Mouse (Mus musculus) cerebellum, postnatal 25 days (tissue): ENCODE measurements around the gene Foxj1.

Experiments
- DNase-seq, 2 experiments: peaks; one replicate each; pipeline ENCODE4 v3.0.0; 2021; ENCODE audit warnings: mixed read lengths in 2 of 2

Foxj1 gene

DNA sequence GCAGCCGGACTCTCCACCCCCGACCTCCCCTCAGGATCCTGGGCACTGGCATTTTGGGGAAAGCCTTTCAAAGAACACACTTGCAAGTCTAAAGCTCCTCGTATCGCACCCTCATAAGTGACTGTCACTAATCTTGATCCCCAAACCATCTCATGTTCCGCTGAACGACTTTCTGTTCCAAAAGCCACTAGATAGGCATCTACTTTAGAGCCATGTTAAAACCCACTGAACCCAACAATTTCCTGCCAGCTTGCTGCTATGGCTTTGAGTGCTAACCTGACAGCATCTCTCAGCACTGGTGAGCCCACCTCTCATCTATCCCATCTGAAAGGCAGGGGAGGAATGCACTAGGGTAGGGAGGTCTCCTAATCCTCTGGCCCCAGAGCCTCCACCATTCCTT lies 2.3 kb upstream of the Foxj1 start:
- no peak for DNase-seq

DNA sequence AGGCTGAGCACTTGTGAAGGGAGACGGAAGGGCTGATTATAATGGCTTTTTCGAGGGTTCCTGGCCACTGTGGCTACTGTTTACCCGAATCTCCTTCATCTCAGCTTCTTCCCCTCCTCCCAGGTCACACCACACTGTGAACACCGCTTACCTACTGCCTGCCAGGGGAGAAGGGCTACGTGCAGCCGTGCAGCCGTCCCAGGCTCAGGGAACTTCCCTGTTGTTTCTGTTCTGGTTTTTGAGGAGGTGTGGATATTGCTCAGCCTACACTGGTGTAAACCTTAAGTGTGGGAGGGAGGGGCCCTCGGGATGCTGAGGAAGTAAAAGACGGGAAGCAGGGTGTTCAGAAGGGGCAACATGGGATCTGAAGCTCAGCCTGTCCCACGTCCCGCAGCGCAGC lies 1.8 kb upstream of the Foxj1 start:
- no peak for DNase-seq

- DNase-seq = no peak
Observed at GRCm38 (mm10) chr11:116336393-116336792, 1.2 kb upstream of the Foxj1 start.

DNA sequence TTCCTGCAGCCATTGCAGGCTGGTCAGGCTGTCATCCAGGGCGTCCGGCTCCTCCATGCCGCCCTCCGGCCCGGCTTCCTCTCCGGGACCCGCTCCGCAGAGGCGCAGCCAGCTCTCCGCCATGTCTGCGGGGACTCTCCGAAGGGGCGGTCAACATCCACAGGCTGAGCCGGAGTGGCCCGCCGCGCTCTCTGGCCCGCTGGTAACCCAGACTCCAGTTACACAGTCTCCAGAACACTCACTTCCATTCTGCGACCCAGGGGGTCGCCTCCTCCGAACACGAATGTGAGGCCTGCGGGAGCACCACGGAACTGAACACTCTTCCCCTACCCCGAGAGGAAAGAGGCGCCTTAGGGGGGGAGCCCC lies 799 bp downstream of the Foxj1 start:
- DNase-seq = no peak

DNA sequence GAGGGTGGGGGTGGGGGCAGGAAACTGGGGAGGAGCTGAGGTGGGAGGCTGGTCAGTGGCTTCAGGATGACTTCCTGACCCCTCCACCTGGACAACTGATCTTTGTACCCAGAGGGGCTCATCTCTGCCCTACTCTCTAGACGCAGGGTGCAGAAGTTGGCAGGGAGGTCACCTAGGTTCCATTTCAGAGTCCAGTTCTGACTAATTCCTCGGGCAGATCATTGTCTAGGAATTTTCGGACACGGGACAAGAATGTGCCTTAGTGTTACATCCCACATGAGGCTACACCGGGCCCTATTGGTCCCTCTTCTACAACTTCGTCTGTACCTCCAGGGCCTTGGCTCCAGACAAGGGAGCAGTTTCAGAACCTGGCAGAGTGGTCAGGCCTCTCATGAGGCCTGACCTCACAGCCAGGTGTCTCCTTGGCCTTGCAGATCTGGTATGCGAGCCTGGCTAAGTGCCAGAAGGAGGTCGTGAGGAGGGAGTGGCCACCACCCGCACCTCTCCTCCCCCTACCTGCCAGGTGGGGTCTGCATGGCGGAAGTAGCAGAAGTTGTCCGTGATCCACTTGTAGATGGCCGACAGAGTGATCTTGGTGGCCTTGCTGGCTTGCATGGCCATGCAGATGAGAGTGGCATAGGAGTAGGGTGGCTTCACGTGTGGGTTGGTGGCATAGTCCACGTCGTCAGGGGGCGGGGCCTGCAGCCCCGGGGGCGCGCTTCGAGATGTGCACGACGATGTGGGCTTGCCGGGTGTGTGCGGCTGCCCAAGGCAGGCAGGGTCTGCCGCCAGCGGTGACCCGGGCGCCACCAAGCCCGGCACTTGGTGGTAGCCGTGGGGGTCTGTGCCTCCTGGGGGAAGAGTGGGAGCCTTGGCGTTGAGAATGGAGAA lies 1.4 kb downstream of the Foxj1 start:
- peak in 1 of 2 experiments; percentile 26 for DNase-seq

GRCm38 (mm10) chr11:116332983-116333270 lies 2.3 kb downstream of the Foxj1 start:
- no peak for DNase-seq

GRCm38 (mm10) chr11:116332232-116332982 lies 2.8 kb downstream of the Foxj1 start:
- DNase-seq = peak in 1 of 2 experiments; percentile 49

- no peak for DNase-seq
Observed at GRCm38 (mm10) chr11:116330211-116330518, 5.0 kb downstream of the Foxj1 start.

- peak in 1 of 2 experiments; percentile 54 for DNase-seq
Observed at GRCm38 (mm10) chr11:116329314-116330210, 5.6 kb downstream of the Foxj1 start.

GRCm38 (mm10) chr11:116326963-116327603 lies 8.1 kb downstream of the Foxj1 start:
- no peak for DNase-seq

DNA sequence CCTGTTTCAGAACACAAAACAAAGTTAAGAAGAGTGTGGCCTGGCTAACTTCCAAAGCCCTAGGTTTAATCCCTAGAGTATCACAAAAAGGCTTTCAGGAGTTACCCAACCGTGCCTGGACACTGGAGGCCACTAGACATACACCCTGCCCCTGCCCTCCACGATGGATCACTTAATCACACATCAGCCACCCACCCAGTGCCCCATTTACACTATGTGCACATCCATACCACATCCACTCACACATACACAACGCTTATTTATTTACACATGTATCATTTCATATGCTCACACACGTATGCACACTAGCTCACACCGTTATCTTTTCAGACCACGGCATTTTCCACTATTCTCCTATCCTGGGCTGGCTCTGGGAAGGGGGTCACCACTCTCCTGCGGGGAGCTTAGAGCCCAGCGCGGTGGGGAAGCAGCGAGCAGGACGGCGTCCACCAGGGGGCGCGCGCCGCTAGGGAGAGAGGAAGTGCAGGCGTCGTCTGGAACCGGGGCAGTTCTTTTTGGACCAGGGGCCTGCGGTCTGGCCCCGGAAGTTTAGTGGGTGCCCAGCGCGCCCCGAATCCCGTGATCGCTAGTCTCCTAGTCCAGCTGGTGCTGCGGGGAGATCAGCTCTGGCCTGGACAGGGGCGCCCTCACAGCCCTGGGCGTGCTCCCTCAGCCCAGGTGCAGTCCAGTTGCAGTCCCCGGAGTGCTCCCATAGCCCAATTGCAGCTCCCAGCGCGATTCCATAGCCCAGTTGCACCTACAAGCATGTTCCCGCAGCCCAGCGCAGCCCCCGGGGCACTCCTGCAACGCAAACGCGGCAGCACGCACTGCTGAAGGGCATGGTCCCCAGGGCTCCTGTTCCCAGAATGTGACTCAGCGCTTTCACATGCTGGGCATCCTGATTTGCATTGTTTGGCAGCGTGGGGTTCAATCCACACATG lies 16.2 kb downstream of the Foxj1 start:
- peak; percentile 89 to 95 for DNase-seq

DNA sequence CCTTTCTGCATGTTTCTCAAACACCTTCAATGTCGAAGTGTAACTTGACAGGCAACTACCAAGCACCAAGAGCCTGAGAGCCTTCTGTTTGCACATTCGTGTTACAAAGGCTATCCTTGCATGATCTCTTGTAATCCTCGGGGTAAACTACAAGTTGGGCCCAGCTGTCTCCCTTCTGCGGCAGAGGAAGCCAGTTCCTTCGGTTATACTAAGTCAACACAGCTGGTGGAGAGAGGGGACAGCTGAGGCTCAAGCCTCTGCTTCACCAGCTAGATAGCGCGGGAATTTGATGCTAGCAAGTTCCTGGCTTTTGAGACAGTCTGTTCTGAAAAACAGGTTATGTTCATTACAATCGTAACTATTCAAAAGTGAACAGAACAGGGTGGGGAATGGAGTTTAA lies 22.8 kb downstream of the Foxj1 start:
- DNase-seq = no peak

GRCm38 (mm10) chr11:116311169-116311568 lies 24.0 kb downstream of the Foxj1 start:
- no peak for DNase-seq

DNA sequence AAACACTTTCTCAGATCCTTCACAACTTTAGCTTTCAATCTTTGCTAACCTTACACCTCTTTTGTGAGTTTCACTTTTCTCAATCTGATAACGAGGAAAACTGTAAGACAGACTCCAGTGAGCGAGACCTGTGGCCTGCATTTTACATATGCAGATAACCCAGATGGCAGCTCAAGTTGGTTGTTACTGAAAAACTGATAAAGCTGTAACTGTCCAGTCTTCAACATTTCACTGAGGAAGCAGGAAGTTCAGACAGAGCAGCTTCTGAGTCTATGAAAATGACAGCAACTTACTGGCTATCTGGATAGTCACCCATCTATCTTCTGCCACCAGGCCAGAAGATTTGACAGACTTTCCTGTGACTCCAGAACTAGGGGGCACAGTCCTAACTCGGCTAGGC lies 25.6 kb downstream of the Foxj1 start:
- no peak for DNase-seq

- DNase-seq = no peak
Observed at GRCm38 (mm10) chr11:116307762-116308531, 27.3 kb downstream of the Foxj1 start.

GRCm38 (mm10) chr11:116307019-116307725 lies 28.0 kb downstream of the Foxj1 start, which contains the start of gene Exoc7:
Exoc7 (minus strand) TSS chr11:116307233.
- DNase-seq = no peak

GRCm38 (mm10) chr11:116306126-116306982 lies 28.8 kb downstream of the Foxj1 start:
- DNase-seq = peak; percentile 94 to 97

- no peak for DNase-seq
Observed at GRCm38 (mm10) chr11:116305423-116305822, 29.8 kb downstream of the Foxj1 start.

GRCm38 (mm10) chr11:116298621-116299020 lies 36.6 kb downstream of the Foxj1 start:
- DNase-seq = peak; percentile 76 to 79
